Mouse (Mus musculus): ENCODE data around the gene Ddx41.
"Not testable (repeated sequence)": the region's sequence is repeated elsewhere in the genome, so short reads cannot be mapped to it uniquely, and the experiment has no call there.

Gene Ddx41

DNA sequence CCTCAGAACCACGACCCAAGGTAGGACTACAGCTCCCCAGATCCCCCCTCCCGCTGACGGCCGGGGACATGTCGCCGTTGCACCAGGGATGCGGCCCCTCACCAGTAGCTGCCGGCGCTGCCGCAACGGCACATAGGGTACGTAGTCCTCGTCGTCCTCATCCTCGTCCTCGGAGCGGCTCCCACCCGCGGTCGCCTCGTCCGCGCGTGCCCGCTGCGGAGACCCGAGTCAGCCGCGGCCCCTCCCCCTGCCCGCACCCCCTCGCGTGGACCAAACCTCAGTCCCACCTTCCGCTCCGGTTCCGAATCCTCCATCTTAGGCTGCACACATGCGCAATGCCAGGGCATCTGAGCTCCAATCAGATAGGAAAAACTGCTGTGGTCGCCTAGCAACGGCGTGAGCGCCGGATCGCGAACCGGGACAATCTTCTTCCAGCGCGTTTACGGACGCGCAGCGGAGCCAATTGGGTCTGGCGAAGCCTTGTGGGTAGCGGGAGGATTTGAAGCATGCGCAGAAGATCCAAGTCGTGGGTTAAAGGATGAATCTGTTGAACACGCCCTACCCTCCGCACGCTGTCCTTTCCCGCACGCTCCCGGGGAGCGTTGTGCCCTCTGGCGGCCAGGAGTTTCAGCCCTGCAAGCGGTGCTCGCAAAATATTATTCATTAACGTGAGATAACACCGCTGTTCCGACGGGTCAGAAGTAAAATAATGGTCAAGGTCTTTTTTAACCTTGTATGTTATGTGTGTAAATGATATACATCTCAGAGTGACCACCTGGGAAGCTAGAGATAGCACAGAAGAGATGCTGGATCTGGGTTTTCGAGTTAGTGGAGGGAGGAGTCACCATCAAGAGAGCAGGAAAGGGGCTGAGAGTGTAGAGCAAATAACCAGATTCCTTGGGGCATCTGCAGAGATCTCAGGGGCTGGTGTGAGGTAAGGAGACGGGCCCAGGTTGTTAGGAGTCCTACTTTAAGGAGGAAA is at the start of gene Ddx41:
Ddx41 (minus strand) TSS at position 465 of the 982 bp plus-strand sequence.
- peak; percentile 99 for DNase-seq (ENCODE audit: low read depth)

DNA sequence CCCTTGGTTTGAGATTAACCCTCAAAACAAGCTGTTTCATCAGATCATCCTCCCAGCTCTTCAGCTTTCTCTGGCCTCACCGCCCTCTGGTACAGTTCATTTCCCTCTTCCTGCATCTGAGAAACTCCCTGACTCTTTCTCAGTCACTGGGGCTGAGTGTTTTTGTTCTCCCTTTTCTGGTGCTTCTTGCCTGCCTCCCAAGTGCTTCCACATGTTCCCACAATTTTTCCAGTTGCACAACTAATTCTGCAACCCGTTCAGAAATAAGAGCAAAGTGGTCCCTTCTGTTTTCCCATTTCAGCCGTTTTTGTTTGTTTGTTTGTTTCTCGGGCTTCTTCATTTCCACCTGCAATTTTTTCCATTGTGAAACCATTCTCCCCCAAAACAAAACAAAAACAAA is 41.6 kb upstream of the Ddx41 start:
- no peak for DNase-seq (ENCODE audit: low read depth)

DNA sequence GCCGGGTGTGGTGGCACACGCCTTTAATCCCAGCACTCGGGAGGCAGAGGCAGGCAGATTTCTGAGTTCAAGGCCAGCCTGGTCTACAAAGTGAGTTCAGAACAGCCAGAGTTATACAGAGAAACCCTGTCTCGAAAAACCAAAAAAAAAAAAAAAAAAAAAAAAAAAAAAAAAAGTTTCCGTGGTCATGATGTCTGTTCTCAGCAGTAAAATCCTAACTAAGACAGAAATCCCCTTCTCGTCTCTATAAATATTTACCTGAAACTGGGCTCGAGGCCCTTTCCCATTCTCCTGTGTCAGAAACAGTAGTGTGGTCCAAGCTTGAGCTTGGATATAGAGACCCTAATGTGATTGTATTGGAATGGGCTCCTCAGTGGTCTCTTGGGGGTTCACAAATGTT is 40.4 kb upstream of the Ddx41 start:
- DNase-seq (ENCODE audit: low read depth): not testable (repeated sequence)

DNA sequence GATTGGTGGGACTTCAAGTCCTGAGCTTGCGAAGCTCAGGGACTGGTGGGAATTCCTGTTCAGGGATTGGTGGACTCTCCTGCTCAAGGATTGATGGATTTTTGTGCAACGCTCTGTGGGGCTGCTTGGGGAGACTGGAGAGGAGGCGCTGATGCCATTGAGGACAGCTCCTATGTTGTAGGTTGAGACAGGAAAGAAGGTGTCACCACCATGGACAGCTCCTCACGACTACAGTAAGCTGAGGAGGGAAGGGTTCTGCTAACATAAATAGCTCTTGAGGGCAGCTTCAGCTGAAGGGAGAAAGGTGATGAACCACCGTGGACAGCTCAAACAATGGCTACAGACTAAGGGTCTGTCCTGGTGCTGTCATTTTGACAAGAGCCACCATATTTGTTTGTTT is 39.5 kb upstream of the Ddx41 start:
- DNase-seq (ENCODE audit: low read depth): no peak

DNA sequence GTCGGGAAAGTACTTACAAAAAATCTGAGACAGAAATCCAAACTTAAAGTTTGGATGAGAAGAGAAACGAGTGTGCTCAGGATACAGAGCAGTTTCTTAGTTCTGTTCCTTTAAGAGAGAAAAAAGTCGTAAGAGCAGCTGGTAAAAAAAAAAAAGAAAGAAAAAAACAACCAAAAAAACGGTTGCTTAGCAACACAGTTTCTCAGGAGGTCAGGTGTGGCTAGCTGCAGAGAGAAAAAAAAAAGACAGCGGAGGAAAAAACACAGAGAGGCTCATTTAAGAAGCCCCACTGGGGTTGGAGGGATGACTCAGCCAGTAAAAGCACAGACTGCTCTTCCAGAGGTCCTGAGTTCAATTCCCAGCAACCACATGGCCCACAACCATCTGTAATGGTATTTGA is 37.9 kb upstream of the Ddx41 start:
- no peak for DNase-seq (ENCODE audit: low read depth)

DNA sequence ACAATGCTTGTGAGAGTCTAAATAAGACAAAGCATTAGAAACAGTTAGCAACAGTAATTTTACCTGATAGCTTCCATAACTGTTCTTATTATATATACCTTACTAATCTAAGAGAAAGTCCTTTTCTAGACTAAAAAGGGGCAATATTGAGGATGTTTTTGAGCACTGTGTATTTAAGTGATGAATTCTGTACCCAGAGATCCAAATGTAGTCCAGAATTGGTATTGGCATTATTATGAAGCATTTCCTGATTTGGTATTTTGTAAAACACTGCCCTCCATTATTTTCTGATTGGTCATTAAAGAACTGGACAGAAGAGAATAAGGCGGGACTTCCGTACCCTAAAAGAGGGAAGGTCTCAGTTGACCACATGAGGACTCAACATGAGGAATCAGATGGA is 37.0 kb upstream of the Ddx41 start, which contains the start of gene Tmed9:
Tmed9 (plus strand) TSS at position 301 of the 400 bp plus-strand sequence.
- DNase-seq (ENCODE audit: low read depth): no peak

DNA sequence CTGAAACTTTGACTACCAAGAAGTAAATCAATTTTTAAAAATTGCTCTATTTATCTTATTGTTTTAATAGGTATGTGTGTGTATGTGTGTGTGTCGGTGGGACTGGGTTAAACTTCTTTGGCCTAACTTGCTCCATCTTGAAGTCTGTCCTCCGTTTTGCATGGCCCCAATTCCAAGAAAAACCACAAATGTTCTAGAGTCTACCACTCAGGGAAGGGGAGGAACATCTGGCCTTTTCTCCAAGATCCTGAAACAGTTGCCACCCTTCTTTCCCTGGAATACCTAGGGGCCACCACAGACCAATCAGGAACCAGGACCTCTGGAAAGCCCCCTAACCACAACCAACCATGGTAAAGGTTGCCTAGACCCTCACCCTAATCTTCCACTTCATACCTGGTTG is 35.5 kb upstream of the Ddx41 start:
- no peak for DNase-seq (ENCODE audit: low read depth)

DNA sequence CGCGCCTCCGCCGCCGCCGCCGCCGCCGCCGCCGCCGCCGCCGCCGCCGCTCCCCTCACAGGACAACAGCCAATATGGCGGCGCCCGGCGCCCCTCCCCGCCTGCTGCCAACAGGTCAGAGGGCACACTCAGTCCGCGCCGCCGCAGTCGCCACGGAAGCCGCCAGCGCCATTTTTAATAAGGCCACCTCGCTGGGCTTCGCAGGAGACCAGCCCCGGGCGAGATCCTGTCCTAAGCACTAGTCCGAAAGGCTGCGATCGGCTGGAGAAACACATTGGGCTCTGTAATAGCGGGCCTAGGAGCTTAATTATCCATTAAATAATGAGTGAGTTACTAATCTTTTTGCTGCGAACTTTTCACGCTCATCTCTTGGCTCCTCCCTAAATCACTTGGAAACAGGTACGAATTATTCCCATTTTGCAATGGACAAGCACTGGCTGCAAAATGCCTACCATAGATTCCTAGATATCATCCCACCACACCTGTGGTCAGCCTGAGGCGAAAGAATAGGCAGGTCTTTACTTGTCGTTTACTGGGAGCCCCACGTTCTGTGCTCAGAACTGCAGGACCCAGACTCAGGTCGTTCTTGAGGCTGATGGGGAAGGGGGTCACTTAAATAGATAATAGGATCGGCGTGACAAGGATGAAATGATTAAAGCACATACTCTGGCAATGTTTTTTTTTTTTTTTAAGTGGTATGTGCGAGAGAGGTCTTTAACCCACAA is 34.7 kb upstream of the Ddx41 start, which contains the start of gene Fam193b:
Fam193b (minus strand) TSS at position 94 of the 725 bp plus-strand sequence.
- DNase-seq (ENCODE audit: low read depth): peak; percentile 88

DNA sequence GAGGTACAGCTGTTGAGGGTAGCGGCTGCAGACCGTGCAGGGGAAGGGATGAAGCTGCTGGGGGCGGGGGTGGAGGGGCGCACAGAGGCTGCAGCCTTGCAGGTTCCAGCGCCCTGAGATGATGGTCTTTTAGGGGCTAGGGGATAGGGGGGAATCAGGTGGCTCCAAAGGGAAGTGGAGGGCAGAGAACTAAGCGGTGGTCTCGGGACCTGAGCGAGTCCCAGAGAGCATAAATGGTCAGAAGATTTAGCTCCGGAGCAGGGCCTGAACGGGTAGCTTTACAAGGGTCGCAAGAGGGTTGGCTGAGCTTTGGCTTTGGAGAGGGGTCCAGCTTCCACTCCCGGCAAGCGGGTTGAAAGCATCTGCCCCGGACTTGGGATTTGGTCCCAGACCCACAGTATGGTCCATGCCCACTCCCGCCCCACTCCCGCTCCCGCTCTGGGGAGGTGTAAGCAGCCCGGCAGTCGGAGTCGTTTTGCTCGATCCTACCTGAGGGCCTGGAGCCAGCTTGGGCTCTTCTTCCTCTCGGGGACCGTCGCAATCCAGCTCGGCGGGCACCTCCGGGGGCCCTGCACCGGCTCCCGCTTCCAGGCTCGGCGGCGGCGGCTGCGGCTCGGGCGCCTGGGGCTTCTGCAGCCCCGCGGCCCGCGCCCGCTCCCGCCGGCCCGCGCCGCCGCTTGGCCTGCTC is 34.0 kb upstream of the Ddx41 start:
- DNase-seq (ENCODE audit: low read depth): no peak

DNA sequence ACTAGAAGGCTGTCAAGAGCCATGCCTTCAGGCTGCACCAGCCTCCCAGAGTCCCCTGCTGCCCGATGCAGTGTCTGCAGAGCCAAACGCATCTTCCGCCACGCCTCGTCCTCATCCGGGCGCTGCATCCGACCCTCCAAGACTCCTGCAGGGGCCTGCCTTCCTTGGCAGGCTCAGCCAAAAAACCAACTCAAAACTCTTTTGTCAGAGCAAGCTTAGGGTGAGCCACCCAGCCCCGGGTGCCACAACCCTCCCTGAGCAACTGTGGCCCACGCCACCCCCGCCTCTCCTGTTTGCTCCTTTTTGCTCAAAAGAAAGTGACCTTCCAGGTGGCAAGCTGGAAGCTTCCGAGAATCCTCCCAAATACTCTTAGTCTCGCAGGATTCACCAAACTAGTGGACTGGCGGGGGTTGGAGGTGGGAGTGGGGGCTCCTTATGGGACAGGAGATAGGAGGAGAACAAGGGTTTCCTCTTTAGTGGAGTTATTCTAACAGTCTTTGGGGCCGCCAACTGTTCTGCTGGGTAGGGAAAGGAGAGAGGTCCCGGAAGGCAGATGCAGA is 33.3 kb upstream of the Ddx41 start:
- no peak for DNase-seq (ENCODE audit: low read depth)

DNA sequence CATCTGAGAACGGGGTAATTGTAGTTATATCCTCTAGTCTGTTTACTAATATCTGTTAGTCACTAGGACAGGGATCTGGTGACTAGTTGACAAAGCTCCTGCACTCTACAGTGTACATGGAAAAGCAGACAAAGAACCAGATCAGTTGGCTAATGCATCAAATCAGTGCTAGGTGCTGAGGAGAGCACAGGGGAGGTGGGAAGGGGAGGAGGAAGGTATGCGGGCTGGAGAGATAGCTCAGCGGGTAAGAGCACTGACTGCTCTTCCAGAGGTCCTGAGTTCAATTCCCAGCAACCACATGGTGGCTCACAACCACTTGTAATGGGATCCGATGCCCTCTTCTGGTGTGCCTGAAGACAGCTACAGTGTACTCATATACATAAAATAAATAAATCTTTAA is 32.1 kb upstream of the Ddx41 start:
- DNase-seq (ENCODE audit: low read depth): not testable (repeated sequence)

DNA sequence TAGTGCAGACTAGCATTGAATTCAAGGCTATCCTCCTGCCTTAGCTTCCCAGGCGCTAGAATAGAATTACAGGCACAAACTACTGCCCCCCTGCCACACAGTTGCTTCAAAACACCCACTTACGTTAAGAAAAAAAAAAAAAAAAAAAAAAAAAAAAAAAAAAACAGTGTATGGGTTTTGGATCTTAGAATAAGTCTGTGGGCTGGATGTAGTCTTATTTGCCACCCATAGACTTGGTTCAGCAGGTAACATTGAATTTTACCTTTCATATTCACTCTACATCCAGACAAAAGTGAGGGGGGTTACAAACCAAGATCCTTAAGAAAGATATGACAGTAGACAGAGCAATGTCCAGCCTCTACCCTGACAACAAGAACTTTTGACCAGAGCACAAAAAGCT is 31.5 kb upstream of the Ddx41 start:
- no peak for DNase-seq (ENCODE audit: low read depth)

DNA sequence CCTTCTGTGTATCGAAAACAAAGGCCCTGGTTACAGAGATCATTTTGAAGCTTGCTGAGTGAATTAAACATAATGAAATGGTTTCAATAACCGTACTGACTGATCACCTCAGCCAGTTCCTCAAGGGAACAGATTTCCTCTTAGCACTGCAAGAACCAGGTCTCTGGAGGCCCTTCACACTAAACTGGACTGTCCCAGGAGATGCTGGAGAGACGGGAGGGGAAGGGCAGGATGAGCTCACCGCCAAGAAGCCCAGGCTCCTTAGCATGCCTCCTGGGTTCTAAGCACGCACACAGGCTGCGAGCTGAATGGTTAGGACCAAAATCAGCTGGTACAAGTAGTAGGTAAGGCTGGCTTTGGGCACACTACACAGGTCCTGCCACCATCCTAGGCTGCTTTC is 30.5 kb upstream of the Ddx41 start:
- no peak for DNase-seq (ENCODE audit: low read depth)

DNA sequence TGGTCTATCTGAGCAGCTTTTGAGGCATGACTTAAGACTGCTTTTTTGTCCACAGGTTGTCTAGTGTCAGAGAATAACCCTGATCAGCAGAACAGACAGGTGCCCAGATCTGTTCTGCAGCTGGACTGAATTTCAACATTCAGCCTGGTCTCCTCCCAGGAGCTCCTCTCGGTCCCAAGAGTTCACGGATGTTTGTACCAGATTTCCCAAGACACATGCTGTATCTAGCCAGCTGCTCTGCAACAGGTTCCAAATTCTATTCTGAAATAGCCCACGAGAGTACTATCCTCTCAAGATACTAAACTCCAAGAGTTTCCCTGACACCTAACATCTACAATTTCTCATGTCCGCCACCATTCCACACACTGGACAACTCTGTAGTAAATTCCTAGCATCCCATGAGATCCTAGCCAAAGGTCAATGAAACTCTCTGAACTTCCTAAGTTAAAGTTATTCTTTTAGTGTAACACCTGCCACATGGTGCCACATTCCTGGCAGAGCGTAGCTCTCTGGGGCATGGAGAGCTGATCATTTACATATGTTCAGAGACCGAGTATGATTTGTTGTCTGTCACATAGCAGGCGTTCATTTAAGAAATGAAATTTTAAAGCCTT is 26.9 kb upstream of the Ddx41 start:
- DNase-seq (ENCODE audit: low read depth): no peak

DNA sequence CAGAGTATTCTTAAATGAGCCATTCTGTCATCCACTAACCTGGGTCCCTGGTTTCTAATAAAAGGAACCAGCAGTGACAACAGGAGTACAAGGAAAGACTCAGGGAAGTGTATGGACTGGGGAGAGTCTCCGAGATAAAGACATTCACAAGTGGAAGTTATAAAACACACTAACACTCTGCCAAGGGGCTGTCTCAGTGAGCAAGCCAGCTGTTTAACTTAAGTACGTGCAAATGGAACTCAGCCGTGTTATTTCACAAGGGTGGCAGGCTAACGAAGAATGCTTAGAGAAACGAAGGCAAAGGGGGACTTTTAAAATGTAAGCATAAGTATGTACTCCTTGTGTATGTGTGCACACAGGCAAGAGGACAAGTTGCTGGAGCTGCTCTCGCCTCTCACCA is 21.0 kb upstream of the Ddx41 start:
- no peak for DNase-seq (ENCODE audit: low read depth)

DNA sequence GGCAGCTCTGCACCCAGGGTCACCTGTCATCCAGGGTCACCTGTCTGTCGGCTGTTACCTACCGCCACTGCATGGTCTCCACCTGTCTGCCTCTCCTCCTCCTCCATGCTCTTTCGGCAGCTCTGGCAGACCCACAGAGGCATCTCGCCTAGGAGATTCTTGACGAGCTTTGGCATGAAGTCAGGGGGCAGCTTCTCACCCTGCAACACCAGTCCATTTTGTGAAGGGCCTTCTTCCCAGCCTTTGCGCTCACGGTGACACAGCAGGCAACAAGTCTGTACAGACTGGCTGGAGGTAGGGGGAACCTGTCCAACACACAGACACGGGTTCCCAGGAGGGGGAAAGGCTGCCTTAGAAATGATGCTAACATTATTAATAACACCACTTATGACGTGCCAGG is 19.5 kb upstream of the Ddx41 start:
- no peak for DNase-seq (ENCODE audit: low read depth)

DNA sequence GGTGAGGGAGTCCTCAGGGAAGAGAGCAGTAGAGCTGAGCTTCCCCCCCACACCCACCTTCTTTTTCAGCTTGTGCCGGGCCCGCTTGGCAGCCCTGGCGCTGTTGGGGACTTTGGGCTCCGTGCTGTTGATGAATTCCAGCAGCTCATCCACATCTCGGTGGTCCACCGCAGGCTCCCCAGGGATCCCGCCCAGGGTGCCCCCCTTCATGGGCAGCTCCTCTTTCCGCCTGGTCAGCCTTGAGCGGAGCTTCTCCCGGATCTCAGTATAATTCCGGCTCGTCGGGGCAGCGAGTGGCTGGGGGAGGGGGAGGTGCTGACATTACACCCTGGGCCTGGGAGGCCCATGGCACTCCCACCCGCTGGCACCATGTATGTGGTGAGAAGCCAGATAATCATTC is 12.6 kb upstream of the Ddx41 start:
- no peak for DNase-seq (ENCODE audit: low read depth)

DNA sequence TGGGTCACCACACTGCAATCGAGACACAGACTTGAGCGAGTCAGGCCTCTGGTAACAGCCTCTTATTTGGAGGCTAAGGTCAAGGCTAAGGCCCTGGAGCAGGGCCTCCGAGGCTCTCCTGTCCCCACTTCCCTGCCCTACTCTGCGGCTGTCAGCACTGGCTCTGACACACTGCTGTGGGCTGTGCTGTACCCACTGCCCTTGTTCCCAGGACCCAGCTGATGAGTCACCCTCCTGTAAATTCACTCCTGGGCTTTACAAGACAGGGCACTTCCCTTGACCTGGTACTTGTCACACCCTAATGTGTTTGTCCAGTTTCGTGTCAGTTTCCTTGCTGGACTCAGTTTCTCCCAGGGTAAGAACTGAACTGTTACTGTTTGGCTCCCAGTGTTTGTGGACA is 12.0 kb upstream of the Ddx41 start:
- no peak for DNase-seq (ENCODE audit: low read depth)

DNA sequence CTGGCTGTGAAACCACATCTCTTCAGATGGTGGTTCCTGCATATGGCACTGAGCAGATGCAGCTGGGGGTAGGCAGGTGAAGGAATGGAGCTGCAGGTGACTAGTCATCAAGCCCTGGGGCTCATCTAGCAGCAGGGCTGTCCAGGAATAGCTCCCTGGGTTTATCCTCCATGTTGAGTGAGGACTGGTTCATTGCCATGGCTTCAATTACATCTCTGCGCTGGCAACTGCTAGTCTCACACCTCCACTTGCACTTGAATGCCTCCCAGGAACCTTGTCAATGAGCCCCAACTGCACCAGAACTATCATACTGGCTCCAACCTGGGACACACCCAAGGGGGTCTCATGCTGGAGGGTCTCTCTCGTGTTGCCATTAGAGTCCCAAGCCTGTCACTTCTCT is 11.5 kb upstream of the Ddx41 start:
- DNase-seq (ENCODE audit: low read depth): no peak

DNA sequence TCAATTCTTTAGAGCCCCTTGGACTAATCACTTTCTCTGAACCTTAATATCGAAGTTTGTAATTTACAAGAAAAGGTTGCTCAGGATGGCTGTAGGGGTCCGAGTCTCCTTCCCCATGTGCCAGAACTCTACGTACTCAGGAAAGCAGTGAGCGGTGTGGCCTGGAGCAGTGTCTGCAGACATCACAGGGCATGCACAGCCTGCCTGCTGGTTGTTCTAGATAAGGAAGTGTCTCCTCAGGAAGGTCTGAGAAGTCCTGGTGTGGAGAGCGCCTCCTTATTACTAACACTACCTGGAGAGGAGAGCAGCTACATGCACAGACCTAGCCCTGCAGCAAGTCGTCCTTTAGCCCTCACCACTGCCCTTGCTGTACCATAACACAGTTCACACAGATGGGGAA is 8.3 kb upstream of the Ddx41 start:
- no peak for DNase-seq (ENCODE audit: low read depth)

DNA sequence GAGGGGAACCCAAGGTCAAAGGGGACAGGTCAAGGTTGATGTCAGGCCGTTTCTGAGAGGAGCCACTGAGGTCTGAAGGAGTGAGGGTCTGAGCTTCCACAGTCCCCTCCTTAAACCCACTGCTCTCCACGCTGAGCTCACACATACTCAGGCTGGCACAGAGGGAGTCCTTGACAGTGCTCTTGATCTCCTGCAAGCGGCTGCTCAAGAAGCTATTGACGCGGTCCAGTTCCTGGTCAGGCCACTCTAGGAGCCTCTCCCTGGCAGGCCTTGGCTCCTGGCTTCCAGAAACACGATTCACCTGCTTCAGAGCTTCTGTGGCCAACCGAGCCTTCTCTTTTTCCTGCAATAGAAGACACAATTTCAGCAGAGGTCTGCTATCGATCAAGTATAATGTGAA is 7.0 kb upstream of the Ddx41 start:
- no peak for DNase-seq (ENCODE audit: low read depth)

DNA sequence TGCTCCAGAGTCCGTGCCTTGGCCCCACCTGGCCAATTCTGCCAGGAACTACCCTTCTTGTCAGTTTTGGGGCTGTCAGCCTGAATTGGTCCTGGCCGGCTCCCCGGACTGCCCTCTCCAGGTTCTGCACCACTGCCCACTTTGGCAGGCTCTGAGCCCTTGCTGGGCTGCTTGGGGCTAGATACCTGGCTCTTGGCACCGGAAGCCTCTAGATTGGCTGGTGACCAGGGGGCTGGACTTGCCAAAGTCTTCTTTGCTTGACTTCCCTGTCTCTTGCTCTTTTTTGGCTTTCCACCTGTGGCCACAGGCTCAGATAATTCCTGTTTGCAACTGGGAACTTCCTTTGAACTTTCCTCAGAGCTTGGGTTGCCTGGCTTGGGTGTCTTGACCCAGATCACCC is 6.4 kb upstream of the Ddx41 start:
- DNase-seq (ENCODE audit: low read depth): no peak

All from c-Kit-positive CD71-negative TER-119-negative erythroid progenitor cells, embryonic 14.5 days (primary cell).